Mouse (Mus musculus) limb, embryonic 10.5 days (tissue): ENCODE measurements around the gene Klhl2. TPM values are rescaled to one million over a fixed set of nuclear protein-coding genes. Genes with fewer than 3 reads are reported as not detected.
A peak's percentile ranks its signal among the peaks of the same experiment; 100 is the strongest.

Experiments
- DNase-seq: peaks from one replicate; pipeline ENCODE4 v3.0.0-alpha.2; 2017; ENCODE audit warnings: low spot score
- H3K27ac ChIP-seq: fragments of 300-500 bp; sonication (generic); 2 replicates; pipeline ENCODE4 v1.5.1; 2016; ENCODE audit warnings: mild to moderate bottlenecking
- H3K27me3 ChIP-seq: fragments of 300-500 bp; sonication (generic); 2 replicates; pipeline ENCODE4 v1.6.1; 2016; ENCODE audit warnings: low read depth, mild to moderate bottlenecking; ENCODE audit not compliant: poor library complexity, severe bottlenecking
- H3K36me3 ChIP-seq: fragments of 300-500 bp; sonication (generic); 2 replicates; pipeline ENCODE4 v1.6.1; 2016; ENCODE audit warnings: mild to moderate bottlenecking, moderate library complexity
- H3K4me1 ChIP-seq: fragments of 300-500 bp; sonication (generic); 2 replicates; pipeline ENCODE4 v1.6.1; 2016
- H3K4me3 ChIP-seq: fragments of 300-500 bp; sonication (generic); 2 replicates; pipeline ENCODE4 v1.5.1; 2016; ENCODE audit warnings: mild to moderate bottlenecking, moderate library complexity
- H3K9me3 ChIP-seq: fragments of 300-500 bp; sonication (generic); replicated peaks from 2 replicates; pipeline ENCODE4 v1.6.1; 2016; ENCODE audit warnings: mild to moderate bottlenecking
- WGBS: fragments of 180-500 bp; shearing (Covaris S2); methylation state at CpG from one replicate; pipeline ENCODE4 v1.1.7; 2016; 5-methylcytosine and 5-hydroxymethylcytosine counted together
- polyA plus RNA-seq: library from polyadenylated mRNA; unstranded; fragments of >200 nt; fragmentation: Nextera tagmentation; extraction: Ambion mirVana; gene quantifications from 2 replicates; pipeline ENCODE4 v1.2.1, GENCODE M21; 2016

Gene Klhl2
- polyA plus RNA-seq, 1 experiment from 2014 or later: 11.0 TPM

- Histone ChIP-seq H3K9me3 (no peaks in the 10 kb centered on the region), H3K4me3 (peak within 1 kb of the TSS; percentile 79), H3K27me3 (peaks cover 16% of the 10 kb centered on the region), H3K36me3 (no peaks in the 10 kb centered on the region), H3K27ac (peak within 1 kb of the TSS; percentile 96), H3K4me1 (peaks cover 7% of the 10 kb centered on the region; the same call in 1 of the 2 replicates)
- under 1% methylated on average over 46 of the region's 54 CpGs for WGBS
- peak; percentile 90 for DNase-seq
Measured at GRCm38 (mm10) chr8:64692651-64693201, 157.1 kb downstream of the Klhl2 start, which contains the start of gene Cpe. Cpe (minus strand) TSS chr8:64693054.

- peaks cover 16% of the 10 kb centered on the region for H3K27me3 ChIP-seq
- no peaks in the 10 kb centered on the region for H3K9me3 ChIP-seq
- H3K4me3 ChIP-seq: peak overlapping the region; percentile 79
- 15% methylated on average over 16 of the region's 16 CpGs for WGBS
- no peaks in the 10 kb centered on the region for H3K36me3 ChIP-seq
- H3K27ac ChIP-seq: peak overlapping the region; percentile 96
- DNase-seq: no peak
- H3K4me1 ChIP-seq: peaks cover 7% of the 10 kb centered on the region; the same call in 1 of the 2 replicates
Measured at GRCm38 (mm10) chr8:64691591-64692401, 158.0 kb downstream of the Klhl2 start.

GRCm38 (mm10) chr8:64690845-64691244, 159.0 kb downstream of the Klhl2 start:
- 95% methylated on average over 6 of the region's 6 CpGs for WGBS
- H3K4me1 ChIP-seq: peaks cover 7% of the 10 kb centered on the region; the same call in 1 of the 2 replicates
- H3K4me3 ChIP-seq: no peak overlapping the region
- no peaks in the 10 kb centered on the region for H3K9me3 ChIP-seq
- no peaks in the 10 kb centered on the region for H3K36me3 ChIP-seq
- no peak overlapping the region for H3K27ac ChIP-seq
- no peak for DNase-seq
- H3K27me3 ChIP-seq: peaks cover 16% of the 10 kb centered on the region

- Histone ChIP-seq H3K36me3 (no peaks in the 10 kb centered on the region), H3K4me3 (no peak overlapping the region), H3K27ac (no peak overlapping the region), H3K9me3 (no peaks in the 10 kb centered on the region), H3K4me1 (peaks cover 7% of the 10 kb centered on the region; the same call in 1 of the 2 replicates), H3K27me3 (peaks cover 16% of the 10 kb centered on the region)
- WGBS: 92% methylated on average over 6 of the region's 6 CpGs
- no peak for DNase-seq
Measured at GRCm38 (mm10) chr8:64690306-64690705, 159.5 kb downstream of the Klhl2 start.

Other genes starting within 250 kb of the Klhl2 start
- 53.3 and 76.0 TPM in 2 replicates for gene Cpe, start 157.0 kb downstream of the Klhl2 start, polyA plus RNA-seq
- 141 and 150 TPM in 2 replicates for gene Msmo1, start 116.2 kb downstream of the Klhl2 start, polyA plus RNA-seq
- gene Tmem192, start 97.2 kb upstream of the Klhl2 start, polyA plus RNA-seq: 17.8 and 19.2 TPM in 2 replicates
- not detected in 2 replicates for gene Trim75, start 137.8 kb upstream of the Klhl2 start, polyA plus RNA-seq
- not detected in 2 replicates for gene Trim61, start 168.5 kb upstream of the Klhl2 start, polyA plus RNA-seq
- gene Trim60, start 168.6 kb upstream of the Klhl2 start, polyA plus RNA-seq: not detected in 2 replicates
- 1.8 and 2.4 TPM in 2 replicates for gene Apela, start 187.3 kb upstream of the Klhl2 start, polyA plus RNA-seq
- not detected in 2 replicates for gene Gm10663, start 225.0 kb upstream of the Klhl2 start, polyA plus RNA-seq